Mouse (Mus musculus) CD4-positive, CD25-positive, alpha-beta regulatory T cell, adult 2 months (primary cell): ENCODE results near the gene Agap1.

Experiments
- DNase-seq: peaks from one replicate; pipeline ENCODE4 v3.0.0-alpha.2; 2012; ENCODE audit warnings: low read depth, low spot score

The Agap1 gene

GRCm38 (mm10) chr1:89457126-89458031, 2.8 kb downstream of the Agap1 start:
- no peak for DNase-seq

DNA sequence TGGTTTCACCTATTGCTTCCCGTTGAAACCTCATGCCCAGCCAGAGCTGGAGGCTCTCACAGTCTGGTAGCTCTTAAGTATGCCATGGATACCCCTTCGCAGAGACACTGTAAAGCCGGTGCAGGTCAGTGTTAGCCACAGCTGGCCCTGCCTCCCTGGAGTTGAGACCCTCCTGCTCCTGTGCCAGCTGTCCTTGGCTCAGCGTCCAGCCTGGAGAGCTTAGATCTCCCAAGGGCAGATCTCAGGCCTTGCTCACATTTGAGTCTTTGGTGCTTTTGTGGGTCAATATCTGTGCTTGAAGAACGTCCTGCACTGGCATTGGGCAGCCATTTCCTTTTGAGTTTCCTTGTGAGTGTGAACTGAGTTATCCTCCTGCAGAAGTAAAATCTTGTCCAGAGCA, 7.3 kb downstream of the Agap1 start:
- DNase-seq = no peak

DNA sequence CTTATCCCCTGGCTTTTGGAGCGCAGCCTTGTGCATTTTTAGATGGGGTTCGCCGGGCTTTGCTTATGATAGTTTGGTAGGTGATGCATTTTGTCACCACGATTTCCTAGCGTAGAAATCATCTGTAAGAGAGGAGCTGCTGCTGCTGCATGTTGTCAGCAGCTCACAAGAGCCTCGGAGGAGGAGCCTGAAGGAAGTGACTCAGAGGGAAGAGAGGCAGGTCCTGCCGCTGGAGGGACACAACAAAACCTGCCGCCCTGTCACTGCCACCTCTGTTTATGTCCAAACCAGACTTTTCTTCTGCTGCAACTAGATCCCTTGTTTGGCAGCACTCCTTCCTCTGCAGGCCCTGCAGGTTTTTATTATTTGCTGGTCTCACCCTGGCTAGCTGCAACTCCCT, 8.5 kb downstream of the Agap1 start:
- DNase-seq = no peak

- DNase-seq = no peak
These were observed 10.9 kb downstream of the Agap1 start for GRCm38 (mm10) chr1:89465417-89466002.

- no peak for DNase-seq
These were observed 12.9 kb downstream of the Agap1 start for GRCm38 (mm10) chr1:89467321-89468069.

DNA sequence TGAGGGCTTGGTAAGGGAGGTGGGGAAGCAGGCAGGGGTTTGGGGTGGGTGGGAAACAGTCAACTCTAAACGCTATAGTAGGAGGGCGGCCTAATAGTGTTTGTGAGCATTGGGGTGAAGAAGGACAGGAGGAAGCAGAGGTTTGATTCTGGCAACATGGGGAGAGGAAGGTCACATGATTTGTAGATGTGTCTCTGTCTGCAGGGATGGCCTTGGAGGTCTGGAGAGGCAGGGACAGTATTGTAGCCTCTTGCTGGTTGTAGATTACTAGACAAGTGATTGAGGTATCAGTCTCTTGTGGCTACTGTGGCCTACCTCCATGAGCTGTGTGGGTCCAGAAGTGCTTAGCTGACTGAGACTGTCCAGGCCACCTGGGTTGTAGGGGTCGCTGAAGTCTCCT, 13.5 kb downstream of the Agap1 start:
- DNase-seq = no peak

- DNase-seq = no peak
These were observed 16.8 kb downstream of the Agap1 start for GRCm38 (mm10) chr1:89471430-89471829.

DNA sequence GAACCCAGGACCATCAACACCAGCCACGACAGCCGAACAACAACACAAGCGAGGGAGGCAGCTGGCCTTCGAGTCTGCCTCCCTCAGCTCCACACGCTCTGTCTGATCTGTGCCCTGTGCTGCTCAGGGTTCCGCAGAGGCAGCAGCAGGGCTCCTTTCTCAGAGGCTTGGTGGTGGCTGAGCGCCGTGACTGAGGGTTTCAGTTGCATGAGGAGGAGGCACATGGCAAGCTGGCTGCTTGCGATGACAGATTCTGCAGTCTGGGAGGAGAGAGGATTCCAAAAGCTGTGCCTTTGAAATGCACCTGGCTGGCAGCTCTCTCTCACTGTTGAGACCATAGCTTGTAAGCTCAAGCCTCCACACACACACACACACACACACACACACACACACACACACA, 17.3 kb downstream of the Agap1 start:
- DNase-seq = no peak

GRCm38 (mm10) chr1:89473946-89474345, 19.3 kb downstream of the Agap1 start:
- DNase-seq = no peak

- DNase-seq = no peak
These were observed 20.2 kb downstream of the Agap1 start for GRCm38 (mm10) chr1:89474853-89475252.

DNA sequence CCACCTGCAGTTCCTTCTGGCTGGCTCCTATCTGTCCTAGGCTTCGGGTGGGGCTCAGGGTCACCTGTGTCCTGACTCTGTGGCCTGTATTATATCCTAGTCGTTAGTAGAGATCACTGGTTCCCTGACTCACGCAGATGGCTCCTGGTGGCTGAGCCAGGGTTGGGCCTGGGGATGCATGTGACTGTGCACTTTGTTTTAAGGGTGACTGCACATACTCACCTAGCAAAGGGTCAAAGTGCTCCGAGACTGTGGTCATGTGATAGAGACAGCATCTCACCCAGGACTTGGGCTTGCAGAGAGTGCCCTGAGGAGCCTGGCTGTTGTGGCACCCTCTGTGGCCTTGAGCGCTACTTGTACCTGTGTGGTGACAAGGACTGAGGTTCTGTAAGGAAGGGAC, 22.4 kb downstream of the Agap1 start:
- DNase-seq = no peak

DNA sequence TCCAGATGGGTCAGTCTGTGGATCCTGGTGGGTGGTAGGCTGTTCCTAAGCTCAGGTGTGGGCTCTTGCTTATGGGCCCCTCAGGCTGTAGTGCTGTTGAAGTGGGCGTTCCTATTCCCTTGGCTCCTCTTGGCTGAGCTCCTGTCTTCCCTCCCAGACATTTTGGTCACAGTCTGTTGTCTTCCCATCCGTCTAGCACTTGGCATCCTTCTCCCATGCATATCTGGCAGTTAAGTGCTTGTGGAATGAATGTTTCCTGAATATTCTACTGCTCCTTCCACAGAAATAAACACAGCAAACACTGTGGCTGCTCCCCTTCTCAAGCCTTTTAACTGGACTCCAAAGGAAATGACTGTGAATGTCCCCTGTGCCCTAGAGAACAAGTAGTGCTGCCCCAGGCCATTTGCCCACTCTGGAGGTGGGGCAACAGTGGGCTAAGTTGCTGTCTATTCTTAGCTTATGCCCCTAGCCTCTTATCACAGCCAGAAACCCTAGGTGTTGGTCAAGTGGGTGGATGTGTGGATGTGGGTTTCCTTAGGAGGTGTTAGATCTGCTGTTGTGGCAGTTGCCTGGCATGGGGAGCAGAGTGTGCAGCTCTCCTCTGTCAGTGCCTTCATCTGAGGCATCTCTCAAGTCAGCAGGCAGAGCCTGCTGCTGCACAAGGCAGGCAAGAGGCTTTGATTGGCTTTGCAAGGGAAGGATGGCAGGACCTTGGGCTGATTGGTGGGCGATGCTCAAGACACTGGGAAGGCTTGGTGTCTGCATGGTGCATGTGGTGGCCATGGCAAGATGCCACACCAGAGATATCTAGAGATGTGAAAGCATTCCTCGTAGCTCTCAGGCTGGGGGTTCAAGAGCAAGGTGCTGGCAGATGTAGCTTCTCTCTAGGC, 24.2 kb downstream of the Agap1 start:
- DNase-seq = no peak

- DNase-seq = no peak
These were observed 26.5 kb downstream of the Agap1 start for GRCm38 (mm10) chr1:89481154-89481553.

- DNase-seq = no peak
These were observed 28.2 kb downstream of the Agap1 start for GRCm38 (mm10) chr1:89482812-89483211.

GRCm38 (mm10) chr1:89486891-89487290, 32.3 kb downstream of the Agap1 start:
- no peak for DNase-seq

- DNase-seq = no peak
These were observed 34.7 kb downstream of the Agap1 start for GRCm38 (mm10) chr1:89489111-89489971.

- DNase-seq = no peak
These were observed 38.6 kb downstream of the Agap1 start for GRCm38 (mm10) chr1:89493177-89493576.

DNA sequence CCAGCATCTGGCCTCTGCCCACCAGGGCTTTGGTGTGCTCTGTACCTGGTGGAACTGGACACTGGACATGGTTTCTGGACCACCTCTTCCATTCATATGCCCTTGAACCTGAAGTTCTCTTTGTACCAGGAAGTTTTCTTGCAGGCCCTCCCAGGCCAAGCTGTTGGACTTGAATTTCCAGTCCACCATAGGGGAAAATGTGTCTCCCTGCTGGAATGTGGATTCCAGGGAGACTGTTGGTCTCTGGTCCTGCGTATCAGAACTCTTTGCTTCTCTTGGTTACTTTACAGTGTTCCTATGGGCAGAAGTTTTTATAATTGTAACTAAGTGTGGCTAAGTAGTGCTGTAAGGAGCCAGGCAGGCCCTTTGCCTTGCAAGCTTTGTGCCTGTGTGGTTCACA, 40.2 kb downstream of the Agap1 start:
- no peak for DNase-seq

GRCm38 (mm10) chr1:89496204-89496603, 41.6 kb downstream of the Agap1 start:
- no peak for DNase-seq

DNA sequence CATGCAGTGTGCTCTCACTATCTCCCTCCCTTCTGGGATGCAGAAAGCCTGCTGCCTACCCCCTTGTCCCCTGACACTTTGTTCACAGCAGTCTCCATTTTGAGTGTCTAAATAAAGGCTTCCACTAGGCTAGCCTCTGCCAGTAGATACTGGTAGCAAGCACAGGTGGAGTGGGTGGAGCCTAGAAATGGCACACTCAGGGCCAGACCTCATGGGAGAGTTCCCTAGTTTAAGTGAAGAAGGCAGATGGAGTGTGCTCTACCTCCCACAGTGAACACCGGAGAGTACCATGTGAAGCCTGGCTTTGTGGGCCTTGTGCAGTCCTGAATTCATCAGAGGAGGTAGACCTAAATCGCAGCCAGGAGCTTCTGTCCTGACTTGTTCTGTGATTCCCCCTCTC, 46.3 kb downstream of the Agap1 start:
- no peak for DNase-seq

DNA sequence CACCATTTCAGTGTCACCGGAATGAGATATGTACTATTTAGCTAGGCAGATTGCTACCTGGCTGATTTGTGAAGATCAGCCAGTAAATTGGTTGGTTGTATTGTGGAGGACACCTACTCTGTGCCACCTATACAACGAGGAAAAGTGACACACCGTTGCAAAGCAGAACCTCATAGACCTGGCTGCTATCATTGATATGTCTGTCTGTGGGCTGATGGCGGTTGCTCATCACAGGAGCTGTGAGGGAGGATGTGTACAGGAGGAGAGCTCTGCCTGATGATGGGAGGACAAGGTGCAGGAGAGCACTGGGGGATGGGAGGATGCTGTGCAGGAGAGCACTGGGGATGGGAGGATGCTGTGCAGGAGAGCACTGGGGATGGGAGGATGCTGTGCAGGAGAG, 46.7 kb downstream of the Agap1 start:
- DNase-seq = no peak
